Mouse (Mus musculus) CD4-positive, CD25-positive, alpha-beta regulatory T cell, adult 4 months (primary cell): ENCODE measurements around the gene Mical2. TPM values are rescaled to one million over a fixed set of nuclear protein-coding genes. Genes with fewer than 3 reads are reported as not detected.

ENCODE experiments used
- polyA plus RNA-seq, 2 experiments: library from polyadenylated mRNA; unstranded; fragments of 100-300 nt; shearing (Covaris generic); gene quantifications; one replicate each; pipeline ENCODE4 v1.2.1; 2017

Gene Mical2
- polyA plus RNA-seq, 2 experiments from 2014 or later: 2.1 to 2.4 TPM

Other genes with a start within 250 kb of the Mical2 start
- gene Usp47, start 202.4 kb upstream of the Mical2 start, polyA plus RNA-seq: 10 to 100 TPM; 16.1 to 23.4 TPM
- 1 to 10 TPM; 1.3 to 1.7 TPM for gene Dkk3, start 66.8 kb upstream of the Mical2 start, polyA plus RNA-seq
- gene Parva, start 201.6 kb downstream of the Mical2 start, polyA plus RNA-seq: not detected